Mouse (Mus musculus) spleen, adult 2 months (tissue): Measurements from ENCODE around the gene Ywhag. TPM values are rescaled to one million over a fixed set of nuclear protein-coding genes. Genes with fewer than 3 reads are reported as not detected.
A peak's percentile ranks its signal among the peaks of the same experiment; 100 is the strongest.

Experiments
- DNase-seq, 2 experiments: peaks; one replicate each; pipeline versions ENCODE4 v3.0.0 to v3.0.0-alpha.2; 2012 to 2021; ENCODE audit warnings: low spot score in 2 of 2, low read depth in 1 of 2
- H3K27ac ChIP-seq: fragments of 200-500 bp; 2 replicates; pipeline ENCODE4 v1.5.1; 2012; ENCODE audit warnings: low read length, inconsistent platforms; ENCODE audit not compliant: insufficient read depth
- H3K27me3 ChIP-seq: fragments of 200-500 bp; 2 replicates; pipeline ENCODE4 v1.6.1; 2012; ENCODE audit warnings: mild to moderate bottlenecking, moderate library complexity, low read length, inconsistent platforms; ENCODE audit not compliant: control insufficient read depth, insufficient read depth
- H3K36me3 ChIP-seq: fragments of 200-500 bp; 2 replicates; pipeline ENCODE4 v1.6.1; 2012; ENCODE audit warnings: mild to moderate bottlenecking, low read length, inconsistent platforms; ENCODE audit not compliant: control insufficient read depth, insufficient read depth
- H3K4me1 ChIP-seq: fragments of 200-500 bp; 2 replicates; pipeline ENCODE4 v1.6.1; 2011; ENCODE audit warnings: inconsistent platforms; ENCODE audit not compliant: control insufficient read depth, insufficient read depth, insufficient read length
- H3K4me3 ChIP-seq: fragments of 200-500 bp; 2 replicates; pipeline ENCODE4 v1.5.1; 2011; ENCODE audit warnings: mild to moderate bottlenecking, inconsistent platforms; ENCODE audit not compliant: insufficient read depth, insufficient read length; ENCODE audit errors: extremely low read depth
- CTCF ChIP-seq: fragments of 200-500 bp; IDR thresholded peaks from 2 replicates; pipeline ENCODE4 v1.5.1; 2011; ENCODE audit warnings: mild to moderate bottlenecking, inconsistent platforms; ENCODE audit not compliant: insufficient read depth, insufficient read length, insufficient replicate concordance; ENCODE audit errors: extremely low read depth
- POLR2A ChIP-seq: fragments of 200-500 bp; IDR thresholded peaks from 2 replicates; pipeline ENCODE4 v1.6.1; 2011; ENCODE audit warnings: low read depth, low read length, inconsistent platforms
- WGBS: fragments of 180-500 bp; shearing (Covaris S2); methylation state at CpG from one replicate; pipeline ENCODE4 v1.1.7; 2018; 5-methylcytosine and 5-hydroxymethylcytosine counted together
- polyA plus RNA-seq: library from polyadenylated mRNA; depleted of rRNA; stranded (reverse); fragments of >200 nt; gene quantifications from 2 replicates; pipeline ENCODE4 v1.2.3, GENCODE M21; 2012

Ywhag gene
- polyA plus RNA-seq, 1 experiment = 40.9 TPM

DNA sequence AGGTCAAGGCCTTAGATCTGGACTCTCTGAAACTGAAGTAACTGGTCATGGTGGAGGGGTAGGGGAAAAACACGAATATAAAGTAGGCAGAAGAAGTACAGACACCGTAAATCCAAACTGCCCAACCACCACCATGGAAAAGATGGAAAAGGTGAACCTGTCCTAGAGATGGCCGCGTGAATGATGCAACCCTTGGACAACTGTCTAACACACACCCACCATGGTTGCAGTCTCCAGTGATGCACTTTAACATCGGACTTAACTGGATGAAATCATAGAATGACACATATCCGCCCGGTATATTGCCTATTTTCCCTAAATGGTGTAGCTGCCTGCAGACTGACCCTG, 734 bp upstream of the Ywhag start:
- peak overlapping the region; percentile 29; the same call in 1 of the 2 replicates for H3K4me3 ChIP-seq
- no peak for TF ChIP-seq CTCF
- TF ChIP-seq POLR2A = no peak
- H3K27ac ChIP-seq = peak overlapping the region; percentile 65
- 55% methylated on average over 7 of the region's 7 CpGs for WGBS
- DNase-seq = no peak
- peaks cover 8% of the 10 kb centered on the region; the same call in 1 of the 2 replicates for H3K4me1 ChIP-seq
- H3K36me3 ChIP-seq = peaks cover 5% of the 10 kb centered on the region
- H3K27me3 ChIP-seq = no peaks in the 10 kb centered on the region

GRCm38 (mm10) chr5:135933900-135934441, 445 bp downstream of the Ywhag start:
- Histone ChIP-seq H3K4me1 (peaks cover 8% of the 10 kb centered on the region; the same call in 1 of the 2 replicates), H3K27ac (peak overlapping the region; percentile 94), H3K4me3 (peak overlapping the region; percentile 87), H3K36me3 (peaks cover 14% of the 10 kb centered on the region), H3K27me3 (no peaks in the 10 kb centered on the region)
- DNase-seq = peak; percentile 26 to 75
- 0% methylated on average over 35 of the region's 35 CpGs for WGBS
- TF ChIP-seq CTCF (no peak), POLR2A (no peak)

GRCm38 (mm10) chr5:135933222-135933899, 1.1 kb downstream of the Ywhag start:
- TF ChIP-seq CTCF = no peak
- no peak for TF ChIP-seq POLR2A
- H3K27ac ChIP-seq = peak overlapping the region; percentile 94
- no peaks in the 10 kb centered on the region for H3K27me3 ChIP-seq
- 11% methylated on average over 12 of the region's 12 CpGs for WGBS
- H3K36me3 ChIP-seq = peaks cover 14% of the 10 kb centered on the region
- peaks cover 8% of the 10 kb centered on the region; the same call in 1 of the 2 replicates for H3K4me1 ChIP-seq
- H3K4me3 ChIP-seq = peak overlapping the region; percentile 87
- no peak for DNase-seq

DNA sequence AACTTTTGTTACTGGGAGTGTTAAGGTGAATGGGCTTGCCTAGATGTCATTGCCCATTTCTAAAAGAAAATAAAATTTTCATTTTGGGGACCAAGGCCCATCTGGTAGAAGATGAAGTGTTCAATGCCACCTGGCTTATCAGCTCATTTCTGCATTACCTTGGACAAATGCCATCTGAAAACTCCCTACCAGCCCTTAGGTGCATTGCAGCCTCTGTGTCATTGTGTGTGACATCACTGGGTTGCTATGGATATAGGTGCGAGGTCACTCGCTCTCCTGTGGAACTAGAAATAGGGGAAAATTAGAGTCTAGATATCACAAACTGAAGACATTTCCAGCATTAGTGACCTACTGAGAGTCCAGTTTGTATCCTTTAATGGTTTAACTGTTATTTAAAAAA, 2.1 kb downstream of the Ywhag start:
- DNase-seq = no peak
- TF ChIP-seq POLR2A (no peak), CTCF (no peak)
- Histone ChIP-seq H3K4me3 (no peak overlapping the region), H3K27me3 (no peaks in the 10 kb centered on the region), H3K36me3 (peaks cover 14% of the 10 kb centered on the region), H3K4me1 (peaks cover 8% of the 10 kb centered on the region; the same call in 1 of the 2 replicates), H3K27ac (no peak overlapping the region)
- WGBS = 76% methylated on average over 2 of the region's 2 CpGs

DNA sequence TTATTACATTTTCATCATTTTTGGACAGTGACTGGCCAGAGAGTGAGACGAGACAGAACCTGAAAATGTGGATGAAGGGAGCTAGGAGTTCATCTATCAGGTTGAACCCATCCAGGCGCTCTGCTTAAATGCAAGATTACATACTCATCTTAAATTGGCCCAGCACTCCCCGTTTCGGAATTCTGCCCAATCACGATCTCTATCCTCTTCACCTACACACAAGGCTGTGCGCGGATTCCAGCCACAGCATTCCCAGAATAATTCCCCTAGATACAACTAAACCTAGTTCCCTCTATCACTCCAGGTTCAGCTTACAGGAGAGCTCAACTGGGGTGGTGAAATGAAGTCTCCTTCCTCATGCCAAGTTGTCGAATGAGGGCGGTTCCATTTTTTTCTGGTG, 2.9 kb downstream of the Ywhag start:
- DNase-seq = no peak
- Histone ChIP-seq H3K4me1 (peaks cover 8% of the 10 kb centered on the region; the same call in 1 of the 2 replicates), H3K27ac (no peak overlapping the region), H3K4me3 (no peak overlapping the region), H3K27me3 (no peaks in the 10 kb centered on the region), H3K36me3 (peaks cover 14% of the 10 kb centered on the region)
- WGBS = 87% methylated on average over 9 of the region's 9 CpGs
- TF ChIP-seq POLR2A (no peak), CTCF (no peak)

- no peak for DNase-seq
- Histone ChIP-seq H3K27me3 (no peaks in the 10 kb centered on the region), H3K36me3 (peaks cover 14% of the 10 kb centered on the region), H3K4me1 (peaks cover 3% of the 10 kb centered on the region; the same call in 1 of the 2 replicates), H3K4me3 (no peak overlapping the region), H3K27ac (no peak overlapping the region)
- 88% methylated on average over 6 of the region's 6 CpGs for WGBS
- TF ChIP-seq POLR2A (no peak), CTCF (no peak)
These were observed 4.6 kb downstream of the Ywhag start for GRCm38 (mm10) chr5:135929685-135930424.
